Mouse (Mus musculus) megakaryocyte progenitor cell, adult 5-6 weeks (primary cell): ENCODE results near the gene Ltbp4. TPM values are rescaled to one million over a fixed set of nuclear protein-coding genes. Genes with fewer than 3 reads are reported as not detected.
A peak's percentile ranks its signal among the peaks of the same experiment; 100 is the strongest.

Experiments used
- ATAC-seq: replicated peaks from 2 replicates; pipeline ENCODE4 v1.8.0; 2016; ENCODE audit warnings: mild to moderate bottlenecking, moderate TSS enrichment, inconsistent platforms; ENCODE audit not compliant: poor library complexity
- total RNA-seq, 2 experiments: library from RNA; stranded (forward) in 1 of 2; stranded (reverse) in 1 of 2; fragments of 157-497, 149-512 nt in 1 of 2; fragments of 200-1000 nt in 1 of 2; gene quantifications; 2 replicates each; pipeline versions ENCODE4 v1.2.3 to v1.2.4; 2015 to 2017

The Ltbp4 gene
- total RNA-seq, 2 experiments from 2014 or later = 0.05 TPM; not detected in 1

DNA sequence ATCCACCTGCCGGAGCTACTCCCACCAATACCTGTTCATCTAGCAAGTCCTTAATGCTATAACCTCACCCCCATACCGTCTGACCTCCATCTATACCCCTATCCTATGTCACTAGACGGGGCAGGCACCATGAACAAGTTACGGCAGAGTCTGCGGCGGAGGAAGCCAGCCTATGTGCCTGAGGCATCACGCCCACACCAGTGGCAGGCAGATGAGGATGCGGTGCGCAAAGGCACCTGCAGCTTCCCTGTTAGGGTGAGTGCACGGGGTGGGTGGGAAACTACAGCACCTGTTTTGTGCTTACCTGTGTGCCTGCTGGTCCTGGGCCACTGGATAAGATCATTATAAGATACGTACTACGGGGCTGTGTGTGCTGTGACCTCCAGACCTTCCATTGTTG lies 72.7 kb downstream of the Ltbp4 start:
- ATAC-seq = no peak

DNA sequence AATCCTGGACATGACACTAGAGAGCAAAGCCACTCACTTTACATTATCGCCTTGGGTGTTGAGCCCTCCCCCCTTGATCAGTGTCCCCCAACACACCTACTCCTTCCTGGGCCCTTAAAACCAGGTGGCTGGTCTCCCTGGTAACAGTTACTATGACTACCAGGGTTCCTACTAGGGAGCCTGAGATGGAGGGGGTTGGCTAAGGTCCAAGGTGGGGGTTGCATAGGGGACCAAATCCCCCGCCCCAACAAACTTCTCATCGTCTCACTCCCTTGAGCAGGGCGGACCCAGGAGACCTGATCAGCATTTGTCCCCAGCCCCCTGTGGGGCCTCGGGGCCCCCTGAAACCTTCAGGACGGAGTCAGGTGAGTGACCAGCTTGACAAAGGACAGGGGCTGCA lies 75.6 kb downstream of the Ltbp4 start:
- ATAC-seq = no peak

GRCm38 (mm10) chr7:27260856-27261255 lies 76.6 kb downstream of the Ltbp4 start:
- no peak for ATAC-seq

- ATAC-seq = no peak
These were observed 77.7 kb downstream of the Ltbp4 start for GRCm38 (mm10) chr7:27259771-27260170.

DNA sequence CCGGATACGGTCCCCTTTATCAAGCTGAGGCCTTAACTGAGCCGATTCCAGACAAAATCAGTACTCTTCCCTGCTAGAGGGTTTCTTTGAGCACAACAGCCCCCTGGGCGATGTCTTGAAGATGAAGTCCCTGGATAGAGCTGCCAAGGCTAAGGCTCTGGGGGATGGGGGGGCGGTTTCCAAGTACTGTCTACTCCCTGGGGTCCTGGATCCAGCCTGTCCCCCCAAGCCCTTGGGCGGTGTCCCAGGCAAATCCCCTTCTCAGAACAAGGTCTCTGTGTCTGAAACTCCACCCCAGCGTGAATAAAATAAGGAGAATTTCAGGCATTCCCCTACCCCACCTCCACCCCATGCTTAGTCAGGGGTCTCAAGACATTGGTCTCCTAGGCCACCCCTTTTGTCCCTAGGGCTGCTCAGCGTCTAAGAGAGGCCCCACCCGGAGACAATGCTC lies 78.2 kb downstream of the Ltbp4 start:
- ATAC-seq = no peak

DNA sequence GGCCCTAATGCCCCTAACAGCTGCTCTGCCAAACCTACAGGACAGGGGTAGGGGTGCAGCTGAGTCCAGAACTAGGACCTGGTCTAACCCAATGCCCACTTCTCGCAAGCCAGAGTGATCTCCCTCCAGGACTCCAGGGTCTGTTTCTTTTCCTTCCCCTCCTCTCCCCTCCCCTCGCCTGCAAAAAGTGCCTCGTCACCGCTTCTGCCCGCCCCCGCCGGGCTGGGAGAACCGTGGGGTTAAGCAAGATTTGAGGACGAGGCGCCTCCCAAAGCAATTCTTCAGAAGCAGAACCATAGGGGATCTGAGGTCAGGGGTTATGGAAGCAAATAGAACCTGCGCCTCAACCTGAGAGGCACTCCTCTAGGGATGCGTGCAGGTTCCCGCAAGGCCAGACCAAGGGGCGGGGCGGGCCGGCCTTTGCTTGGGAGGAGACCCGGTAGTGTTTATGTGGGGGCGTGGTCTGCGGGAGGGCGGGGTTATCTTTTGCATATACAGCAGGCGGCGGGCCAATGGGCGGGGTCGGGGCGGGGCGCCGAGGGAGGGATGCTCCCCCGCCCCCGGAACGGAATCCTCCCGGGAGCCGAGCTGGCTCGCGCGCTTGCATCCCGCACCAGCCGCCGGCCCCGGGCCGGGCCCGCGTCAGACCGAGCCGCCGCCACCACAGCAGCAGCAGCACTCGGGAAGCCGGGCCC lies 79.1 kb downstream of the Ltbp4 start, which contains the start of gene Numbl:
Gene Numbl, plus strand, starts transcription at position 229 of the 695 bp plus-strand sequence.
- peak; percentile 70 for ATAC-seq

- ATAC-seq = no peak
These were observed 79.7 kb downstream of the Ltbp4 start for GRCm38 (mm10) chr7:27257852-27258204.

DNA sequence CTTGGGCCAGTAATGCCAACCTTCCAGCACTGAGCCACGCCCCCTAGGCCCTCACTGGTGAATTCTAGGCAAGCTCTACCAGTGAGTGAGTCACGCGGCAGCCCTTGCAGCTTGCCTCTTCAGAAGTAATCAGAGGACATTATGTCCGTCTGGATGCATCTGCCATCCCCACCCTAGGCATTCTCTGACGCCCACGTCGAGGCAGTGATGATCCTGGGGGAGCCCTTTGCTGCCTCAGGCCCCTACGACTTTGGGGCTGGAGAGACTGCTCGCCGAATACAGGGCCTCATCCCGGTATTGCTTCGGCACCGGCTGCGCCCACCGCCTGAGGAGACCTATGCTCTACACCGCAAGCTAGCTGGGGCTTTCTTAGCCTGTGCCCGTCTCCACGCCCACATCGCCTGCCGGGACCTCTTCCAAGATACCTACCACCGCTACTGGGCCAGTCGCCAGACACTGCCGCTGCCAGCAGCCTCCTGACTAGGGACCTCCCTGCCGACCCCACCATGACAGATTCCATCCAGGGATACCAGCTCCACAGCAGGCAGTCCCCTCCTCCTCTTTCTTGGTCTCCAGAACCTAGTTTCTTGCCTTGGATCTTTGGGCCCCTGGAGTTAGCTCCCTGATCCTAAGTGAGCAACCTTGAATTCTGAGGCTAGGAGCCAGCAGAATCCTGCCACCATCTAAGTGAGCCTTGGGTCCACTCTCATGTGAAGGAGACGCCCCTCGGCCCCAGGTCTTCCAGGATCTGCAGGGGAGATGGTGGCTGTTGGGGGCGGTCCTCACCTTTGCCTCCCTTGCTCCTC lies 80.2 kb downstream of the Ltbp4 start:
- peak; percentile 48 for ATAC-seq

DNA sequence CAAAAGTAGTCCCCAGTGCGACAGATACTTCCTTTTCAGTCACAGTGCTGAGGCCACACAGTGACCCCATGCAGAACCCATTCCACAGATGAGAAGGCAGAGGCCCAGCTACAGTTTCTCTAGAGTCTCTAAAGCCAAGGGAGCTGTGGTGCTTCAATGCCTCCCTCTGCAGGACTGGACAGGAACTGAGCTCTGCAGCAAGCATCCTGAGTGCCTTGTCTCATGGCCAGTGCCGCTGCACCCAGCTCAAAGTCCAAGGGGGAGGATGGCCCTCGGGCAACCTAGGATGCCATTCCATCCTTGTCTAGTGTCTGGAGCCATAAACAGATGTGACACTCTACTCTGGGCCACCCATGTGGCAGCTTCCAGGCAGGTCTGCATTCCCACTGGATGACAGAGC lies 81.8 kb downstream of the Ltbp4 start:
- no peak for ATAC-seq

Other genes starting within 250 kb of the Ltbp4 start
- gene Cyp2f2, start 217.8 kb downstream of the Ltbp4 start, total RNA-seq (2015) = not detected in 2 replicates
- gene Cyp2f2, start 217.8 kb downstream of the Ltbp4 start, total RNA-seq (2017) = not detected in 2 replicates
- not detected in 2 replicates for gene Cyp2t4, start 184.0 kb downstream of the Ltbp4 start, total RNA-seq (2015)
- not detected in 2 replicates for gene Cyp2t4, start 184.0 kb downstream of the Ltbp4 start, total RNA-seq (2017)
- gene Egln2, start 170.9 kb downstream of the Ltbp4 start, total RNA-seq (2015) = 7.8 and 7.9 TPM in 2 replicates
- gene Egln2, start 170.9 kb downstream of the Ltbp4 start, total RNA-seq (2017) = 26.2 and 26.3 TPM in 2 replicates
- 43.2 and 43.5 TPM in 2 replicates for gene Rab4b, start 158.8 kb downstream of the Ltbp4 start, total RNA-seq (2015)
- gene Rab4b, start 158.8 kb downstream of the Ltbp4 start, total RNA-seq (2017) = 8.5 and 9.8 TPM in 2 replicates
- not detected in 2 replicates for gene Gm21983, start 156.6 kb downstream of the Ltbp4 start, total RNA-seq (2015)
- gene Gm21983, start 156.6 kb downstream of the Ltbp4 start, total RNA-seq (2017) = not detected in 2 replicates
- gene Mia, start 156.5 kb downstream of the Ltbp4 start, total RNA-seq (2015) = 0.24 TPM in 1 of 2 replicates, not detected in the other
- not detected in 2 replicates for gene Mia, start 156.5 kb downstream of the Ltbp4 start, total RNA-seq (2017)
- 6.0 and 6.1 TPM in 2 replicates for gene BC024978, start 141.9 kb downstream of the Ltbp4 start, total RNA-seq (2015)
- gene BC024978, start 141.9 kb downstream of the Ltbp4 start, total RNA-seq (2017) = 0.58 and 1.0 TPM in 2 replicates
- gene Snrpa, start 141.4 kb downstream of the Ltbp4 start, total RNA-seq (2015) = 206 and 215 TPM in 2 replicates
- gene Snrpa, start 141.4 kb downstream of the Ltbp4 start, total RNA-seq (2017) = 88.4 and 96.6 TPM in 2 replicates
- 1.7 and 1.9 TPM in 2 replicates for gene Itpkc, start 109.0 kb downstream of the Ltbp4 start, total RNA-seq (2015)
- 2.5 and 2.7 TPM in 2 replicates for gene Itpkc, start 109.0 kb downstream of the Ltbp4 start, total RNA-seq (2017)
- gene Coq8b, start 104.7 kb downstream of the Ltbp4 start, total RNA-seq (2015) = 8.4 and 11.8 TPM in 2 replicates
- 10.9 and 14.8 TPM in 2 replicates for gene Coq8b, start 104.7 kb downstream of the Ltbp4 start, total RNA-seq (2017)
- 0.37 and 1.3 TPM in 2 replicates for gene Numbl, start 79.3 kb downstream of the Ltbp4 start, total RNA-seq (2015)
- 0.57 and 0.83 TPM in 2 replicates for gene Numbl, start 79.3 kb downstream of the Ltbp4 start, total RNA-seq (2017)
- 18.8 and 23.9 TPM in 2 replicates for gene Shkbp1, start 18.3 kb upstream of the Ltbp4 start, total RNA-seq (2015)
- gene Shkbp1, start 18.3 kb upstream of the Ltbp4 start, total RNA-seq (2017) = 10.7 and 11.0 TPM in 2 replicates
- gene Gm20479, start 19.7 kb upstream of the Ltbp4 start, total RNA-seq (2015) = not detected in 2 replicates
- not detected in 2 replicates for gene Gm20479, start 19.7 kb upstream of the Ltbp4 start, total RNA-seq (2017)
- 0.02 and 0.07 TPM in 2 replicates for gene Sptbn4, start 110.0 kb upstream of the Ltbp4 start, total RNA-seq (2015)
- gene Sptbn4, start 110.0 kb upstream of the Ltbp4 start, total RNA-seq (2017) = not detected in 2 replicates
- gene Blvrb, start 110.3 kb upstream of the Ltbp4 start, total RNA-seq (2015) = 31.8 and 53.4 TPM in 2 replicates
- gene Blvrb, start 110.3 kb upstream of the Ltbp4 start, total RNA-seq (2017) = 21.2 and 30.2 TPM in 2 replicates
- 2.5 and 2.9 TPM in 2 replicates for gene Sertad3, start 136.1 kb upstream of the Ltbp4 start, total RNA-seq (2015)
- gene Sertad3, start 136.1 kb upstream of the Ltbp4 start, total RNA-seq (2017) = 6.1 and 7.6 TPM in 2 replicates
- 9.2 and 12.5 TPM in 2 replicates for gene Sertad1, start 149.2 kb upstream of the Ltbp4 start, total RNA-seq (2015)
- 5.9 and 6.8 TPM in 2 replicates for gene Sertad1, start 149.2 kb upstream of the Ltbp4 start, total RNA-seq (2017)
- gene Prx, start 161.6 kb upstream of the Ltbp4 start, total RNA-seq (2015) = 0.52 and 0.68 TPM in 2 replicates
- gene Prx, start 161.6 kb upstream of the Ltbp4 start, total RNA-seq (2017) = 0.75 and 0.81 TPM in 2 replicates
- gene Hipk4, start 185.6 kb upstream of the Ltbp4 start, total RNA-seq (2015) = 0.10 and 0.25 TPM in 2 replicates
- gene Hipk4, start 185.6 kb upstream of the Ltbp4 start, total RNA-seq (2017) = 0.07 and 0.29 TPM in 2 replicates
- gene Pld3, start 215.5 kb upstream of the Ltbp4 start, total RNA-seq (2015) = 9.3 and 9.4 TPM in 2 replicates
- gene Pld3, start 215.5 kb upstream of the Ltbp4 start, total RNA-seq (2017) = 5.3 and 7.5 TPM in 2 replicates
- gene 2310022A10Rik, start 215.5 kb upstream of the Ltbp4 start, total RNA-seq (2015) = 13.4 and 14.1 TPM in 2 replicates
- 12.4 and 15.6 TPM in 2 replicates for gene 2310022A10Rik, start 215.5 kb upstream of the Ltbp4 start, total RNA-seq (2017)